Mouse (Mus musculus) intestine, postnatal 0 days (tissue): Measurements from ENCODE around the gene Muc4. TPM values are rescaled to one million over a fixed set of nuclear protein-coding genes. Genes with fewer than 3 reads are reported as not detected.
A peak's percentile ranks its signal among the peaks of the same experiment; 100 is the strongest.

Experiments used
- ATAC-seq: fragments of 200-750 bp; cut with Nextera tagmentation; 2 replicates; pipeline ENCODE4 v1.8.0; 2017; ENCODE audit warnings: mild to moderate bottlenecking, moderate TSS enrichment, moderate library complexity
- H3K27ac ChIP-seq: fragments of 300-500 bp; sonication (generic); 2 replicates; pipeline ENCODE4 v1.5.1; 2014; ENCODE audit warnings: mild to moderate bottlenecking, low read depth, low read length, moderate library complexity
- H3K27me3 ChIP-seq: fragments of 300-500 bp; sonication (generic); replicated peaks from 2 replicates; pipeline ENCODE4 v1.6.1; 2014; ENCODE audit warnings: low read length, mixed read lengths; ENCODE audit not compliant: control insufficient read depth, insufficient read depth
- H3K36me3 ChIP-seq: fragments of 300-500 bp; sonication (generic); 2 replicates; pipeline ENCODE4 v1.6.1; 2014; ENCODE audit warnings: mild to moderate bottlenecking, moderate library complexity; ENCODE audit not compliant: control insufficient read depth, insufficient read depth
- H3K4me1 ChIP-seq: fragments of 300-500 bp; sonication (generic); replicated peaks from 2 replicates; pipeline ENCODE4 v1.6.1; 2014; ENCODE audit warnings: antibody characterized with exemption, low read length, mixed read lengths; ENCODE audit not compliant: control insufficient read depth, insufficient read depth
- H3K4me2 ChIP-seq: fragments of 300-500 bp; sonication (generic); replicated peaks from 2 replicates; pipeline ENCODE4 v1.6.1; 2014; ENCODE audit warnings: low read depth, mild to moderate bottlenecking, moderate library complexity
- H3K4me3 ChIP-seq: fragments of 300-500 bp; sonication (generic); 2 replicates; pipeline ENCODE4 v1.5.1; 2014; ENCODE audit warnings: low read depth, low read length
- H3K9ac ChIP-seq: fragments of 300-500 bp; sonication (generic); 2 replicates; pipeline ENCODE4 v1.6.1; 2014; ENCODE audit warnings: mild to moderate bottlenecking, low read depth, low read length
- H3K9me3 ChIP-seq: fragments of 300-500 bp; sonication (generic); 2 replicates; pipeline ENCODE4 v1.6.1; 2016; ENCODE audit warnings: mixed run types; ENCODE audit not compliant: control insufficient read depth
- CTCF ChIP-seq: sonication (generic); IDR thresholded peaks from 2 replicates; pipeline ENCODE4 v1.5.1; 2016; ENCODE audit warnings: low read depth, mild to moderate bottlenecking, control low read depth, antibody characterized with exemption, moderate library complexity
- WGBS: fragments of 180-500 bp; shearing (Covaris S2); extraction: QIAGEN DNeasy Blood & Tissue Kit; methylation state at CpG from one replicate; pipeline ENCODE4 v1.1.7; 2014; 5-methylcytosine and 5-hydroxymethylcytosine counted together
- polyA plus RNA-seq: library from polyadenylated mRNA; unstranded; fragments of >200 nt; fragmentation: Nextera tagmentation; extraction: Ambion mirVana; gene quantifications from 2 replicates; pipeline ENCODE4 v1.2.1, GENCODE M21; 2015

Muc4 gene
- polyA plus RNA-seq, result 0.95 and 1.0 TPM in 2 replicates

- no peaks in the 10 kb centered on the region; the same call in 1 of the 2 replicates for H3K4me1 ChIP-seq
- H3K9ac ChIP-seq, result no peak within 1 kb of the TSS
- TF ChIP-seq CTCF, result no peak
- 0 out of 2 replicates have a peak within 1 kb of the TSS, but pooled peaks have one; percentile 24 for H3K4me2 ChIP-seq
- H3K27me3 ChIP-seq, result no peaks in the 10 kb centered on the region
- no peaks in the 10 kb centered on the region for H3K9me3 ChIP-seq
- no peak for ATAC-seq
- no peak within 1 kb of the TSS for H3K4me3 ChIP-seq
- no peaks in the 10 kb centered on the region for H3K36me3 ChIP-seq
- H3K27ac ChIP-seq, result no peak within 1 kb of the TSS
- 91% methylated on average over 2 of the region's 2 CpGs for WGBS
Measured at GRCm38 (mm10) chr16:32735586-32735985, at the start of gene Muc4. Gene Muc4 (plus strand): TSS chr16:32735886.

- H3K9ac ChIP-seq, result no peak overlapping the region
- no peak for TF ChIP-seq CTCF
- H3K27ac ChIP-seq, result no peak overlapping the region
- no peak overlapping the region for H3K4me2 ChIP-seq
- 0 out of 2 replicates have a peak, but pooled peaks cover 2% of the 10 kb centered on the region for H3K36me3 ChIP-seq
- ATAC-seq, result no peak
- H3K4me3 ChIP-seq, result no peak overlapping the region
- no peaks in the 10 kb centered on the region for H3K27me3 ChIP-seq
- H3K4me1 ChIP-seq, result no peaks in the 10 kb centered on the region; the same call in 1 of the 2 replicates
- 64% methylated on average over 5 of the region's 5 CpGs for WGBS
- H3K9me3 ChIP-seq, result no peaks in the 10 kb centered on the region
Measured at GRCm38 (mm10) chr16:32685998-32686397, 49.7 kb upstream of the Muc4 start.

GRCm38 (mm10) chr16:32687221-32687620, 48.5 kb upstream of the Muc4 start:
- no peaks in the 10 kb centered on the region for H3K27me3 ChIP-seq
- no peak overlapping the region for H3K4me2 ChIP-seq
- 74% methylated on average over 5 of the region's 5 CpGs for WGBS
- ATAC-seq, result no peak
- H3K4me3 ChIP-seq, result no peak overlapping the region
- no peaks in the 10 kb centered on the region for H3K9me3 ChIP-seq
- H3K4me1 ChIP-seq, result no peaks in the 10 kb centered on the region; the same call in 1 of the 2 replicates
- H3K36me3 ChIP-seq, result no peaks in the 10 kb centered on the region
- peak; percentile 38 for TF ChIP-seq CTCF
- H3K27ac ChIP-seq, result no peak overlapping the region
- no peak overlapping the region for H3K9ac ChIP-seq

- TF ChIP-seq CTCF, result no peak
- WGBS, result 31% methylated on average over 4 of the region's 4 CpGs
- Histone ChIP-seq H3K9me3 (no peaks in the 10 kb centered on the region), H3K27ac (no peak overlapping the region), H3K4me2 (no peak overlapping the region), H3K4me3 (no peak overlapping the region), H3K36me3 (no peaks in the 10 kb centered on the region), H3K4me1 (no peaks in the 10 kb centered on the region; the same call in 1 of the 2 replicates), H3K27me3 (no peaks in the 10 kb centered on the region), H3K9ac (no peak overlapping the region)
- peak; percentile 85 for ATAC-seq
Measured at GRCm38 (mm10) chr16:32688770-32689169, 46.9 kb upstream of the Muc4 start.

- H3K27me3 ChIP-seq, result no peaks in the 10 kb centered on the region
- WGBS, result 4% methylated on average over 9 of the region's 9 CpGs
- H3K4me3 ChIP-seq, result no peak overlapping the region
- ATAC-seq, result no peak
- H3K36me3 ChIP-seq, result no peaks in the 10 kb centered on the region
- H3K9me3 ChIP-seq, result no peaks in the 10 kb centered on the region
- H3K4me2 ChIP-seq, result 0 out of 2 replicates have a peak overlapping the region, but pooled peaks have one; percentile 21
- H3K27ac ChIP-seq, result no peak overlapping the region
- no peak overlapping the region for H3K9ac ChIP-seq
- no peaks in the 10 kb centered on the region; the same call in 1 of the 2 replicates for H3K4me1 ChIP-seq
- TF ChIP-seq CTCF, result peak; percentile 94
Measured at GRCm38 (mm10) chr16:32689501-32689900, 46.2 kb upstream of the Muc4 start.

- Histone ChIP-seq H3K9me3 (no peaks in the 10 kb centered on the region), H3K4me1 (no peaks in the 10 kb centered on the region), H3K4me2 (no peak overlapping the region), H3K9ac (no peak overlapping the region), H3K27ac (no peak overlapping the region), H3K36me3 (no peaks in the 10 kb centered on the region), H3K27me3 (no peaks in the 10 kb centered on the region), H3K4me3 (no peak overlapping the region)
- ATAC-seq, result peak; percentile 19; the same call in 1 of the 2 replicates
- 37% methylated on average over 7 of the region's 7 CpGs for WGBS
- TF ChIP-seq CTCF, result peak; percentile 86
Measured at GRCm38 (mm10) chr16:32696841-32697464, 38.7 kb upstream of the Muc4 start.
